Mouse (Mus musculus): ENCODE data around the gene Tcf7.

The Tcf7 gene

GRCm38 (mm10) chr11:52267271-52267670, 15.5 kb downstream of the Tcf7 start:
- in situ Hi-C loops (cut with MboI, MseI): no loop called here

- in situ Hi-C loops (cut with MboI, MseI): no loop called here
Observed at GRCm38 (mm10) chr11:52265616-52266307, 17.1 kb downstream of the Tcf7 start.

GRCm38 (mm10) chr11:52264871-52265270, 17.9 kb downstream of the Tcf7 start:
- in situ Hi-C loops (cut with MboI, MseI): no loop called here

- in situ Hi-C loops (cut with MboI, MseI): no loop called here
Observed at GRCm38 (mm10) chr11:52262338-52262737, 20.5 kb downstream of the Tcf7 start.

GRCm38 (mm10) chr11:52261937-52262336, 20.9 kb downstream of the Tcf7 start:
- in situ Hi-C loops (cut with MboI, MseI): no loop called here

GRCm38 (mm10) chr11:52260878-52261277, 21.9 kb downstream of the Tcf7 start:
- in situ Hi-C loops (cut with MboI, MseI): no loop called here

GRCm38 (mm10) chr11:52258711-52259110, 24.1 kb downstream of the Tcf7 start:
- in situ Hi-C loops (cut with MboI, MseI): loop anchor here (5.0 kb wide), 2 partner anchors 39 to 89 kb away; no protein-coding TSS in a partner anchor

GRCm38 (mm10) chr11:52257376-52257775, 25.4 kb downstream of the Tcf7 start:
- in situ Hi-C loops (cut with MboI, MseI): loop anchor here (5.0 kb wide), 2 partner anchors 40 to 90 kb away; no protein-coding TSS in a partner anchor

GRCm38 (mm10) chr11:52255077-52255476, 27.7 kb downstream of the Tcf7 start:
- in situ Hi-C loops (cut with MboI, MseI): loop anchor here (5.0 kb wide), 2 partner anchors 42 to 92 kb away; no protein-coding TSS in a partner anchor

- in situ Hi-C loops (cut with MboI, MseI): no loop called here
Observed at GRCm38 (mm10) chr11:52253674-52254375, 29.0 kb downstream of the Tcf7 start.

- in situ Hi-C loops (cut with MboI, MseI): no loop called here
Observed at GRCm38 (mm10) chr11:52252692-52253091, 30.1 kb downstream of the Tcf7 start.

- in situ Hi-C loops (cut with MboI, MseI): no loop called here
Observed at GRCm38 (mm10) chr11:52251770-52252169, 31.0 kb downstream of the Tcf7 start.

- in situ Hi-C loops (cut with MboI, MseI): no loop called here
Observed at GRCm38 (mm10) chr11:52249452-52249851, 33.4 kb downstream of the Tcf7 start.

GRCm38 (mm10) chr11:52240898-52241542, 41.8 kb downstream of the Tcf7 start:
- in situ Hi-C loops (cut with MboI, MseI): no loop called here

GRCm38 (mm10) chr11:52234509-52234908, 48.3 kb downstream of the Tcf7 start:
- in situ Hi-C loops (cut with MboI, MseI): no loop called here

GRCm38 (mm10) chr11:52233906-52234305, 48.9 kb downstream of the Tcf7 start:
- in situ Hi-C loops (cut with MboI, MseI): no loop called here

GRCm38 (mm10) chr11:52233043-52233653, 49.7 kb downstream of the Tcf7 start:
- in situ Hi-C loops (cut with MboI, MseI): no loop called here

- in situ Hi-C loops (cut with MboI, MseI): no loop called here
Observed at GRCm38 (mm10) chr11:52231606-52232541, 50.9 kb downstream of the Tcf7 start, which contains the start of gene Skp1a. Skp1a (plus strand) TSS chr11:52231995.

- in situ Hi-C loops (cut with MboI, MseI): no loop called here
Observed at GRCm38 (mm10) chr11:52230694-52231093, 52.1 kb downstream of the Tcf7 start.

- in situ Hi-C loops (cut with MboI, MseI): no loop called here
Observed at GRCm38 (mm10) chr11:52228722-52229448, 53.9 kb downstream of the Tcf7 start.
